Mouse (Mus musculus) forebrain, embryonic 12.5 days (tissue): ENCODE data around the gene Gm26897. TPM values are rescaled to one million over a fixed set of nuclear protein-coding genes. Genes with fewer than 3 reads are reported as not detected.

Experiments
- ATAC-seq: fragments of 200-750 bp; cut with Nextera tagmentation; 2 replicates; pipeline ENCODE4 v1.8.0; 2017; ENCODE audit warnings: moderate TSS enrichment; ENCODE audit not compliant: low FRiP score
- H3K27ac ChIP-seq: fragments of 300-500 bp; sonication (generic); 2 replicates; pipeline ENCODE4 v1.5.1; 2016; ENCODE audit warnings: mild to moderate bottlenecking
- H3K27me3 ChIP-seq: fragments of 300-500 bp; sonication (generic); 2 replicates; pipeline ENCODE4 v1.6.1; 2016; ENCODE audit warnings: mild to moderate bottlenecking
- H3K36me3 ChIP-seq: fragments of 300-500 bp; sonication (generic); replicated peaks from 2 replicates; pipeline ENCODE4 v1.6.1; 2016; ENCODE audit warnings: mild to moderate bottlenecking
- H3K4me1 ChIP-seq: fragments of 300-500 bp; sonication (generic); 2 replicates; pipeline ENCODE4 v1.6.1; 2016
- H3K4me2 ChIP-seq: fragments of 300-500 bp; sonication (generic); 2 replicates; pipeline ENCODE4 v1.6.1; 2016; ENCODE audit warnings: mild to moderate bottlenecking, moderate library complexity
- H3K4me3 ChIP-seq: fragments of 300-500 bp; sonication (generic); replicated peaks from 2 replicates; pipeline ENCODE4 v1.5.1; 2016; ENCODE audit warnings: mild to moderate bottlenecking
- H3K9ac ChIP-seq: fragments of 300-500 bp; sonication (generic); 2 replicates; pipeline ENCODE4 v1.6.1; 2016; ENCODE audit warnings: mild to moderate bottlenecking
- H3K9me3 ChIP-seq: fragments of 300-500 bp; sonication (generic); 2 replicates; pipeline ENCODE4 v1.6.1; 2016
- WGBS: fragments of 180-500 bp; shearing (Covaris S2); methylation state at CpG from one replicate; pipeline ENCODE4 v1.1.7; 2016; 5-methylcytosine and 5-hydroxymethylcytosine counted together
- polyA plus RNA-seq: library from polyadenylated mRNA; unstranded; fragments of >200 nt; fragmentation: Nextera tagmentation; extraction: Ambion mirVana; gene quantifications from 2 replicates; pipeline ENCODE4 v1.2.1, GENCODE M21; 2016

The Gm26897 gene
- polyA plus RNA-seq, result not detected in 2 replicates

DNA sequence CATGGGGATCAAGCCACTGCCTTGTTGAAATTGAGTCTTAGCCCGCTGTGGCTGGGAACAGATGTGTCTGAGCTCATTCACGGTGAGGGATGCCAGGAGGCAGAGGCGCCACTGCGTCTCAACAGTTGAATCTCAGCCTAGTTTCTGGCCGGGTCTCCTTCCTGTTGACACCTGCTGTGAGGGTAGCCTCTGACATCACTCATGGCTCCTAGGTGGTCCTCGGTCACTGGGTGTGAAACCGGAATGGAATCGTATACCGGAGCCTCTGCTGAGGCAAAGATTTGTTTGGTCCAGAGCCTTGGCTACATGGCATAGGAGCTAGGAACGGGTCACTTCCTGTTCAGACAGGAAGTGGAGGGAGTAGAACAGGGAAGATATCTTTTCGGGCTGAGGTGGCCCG lies at the start of gene Gm26897:
Gene Gm26897 (plus strand): TSS at position 74 of the 400 bp plus-strand sequence.
- H3K27me3 ChIP-seq, result peaks cover 15% of the 10 kb centered on the region
- H3K4me3 ChIP-seq, result no peak within 1 kb of the TSS

DNA sequence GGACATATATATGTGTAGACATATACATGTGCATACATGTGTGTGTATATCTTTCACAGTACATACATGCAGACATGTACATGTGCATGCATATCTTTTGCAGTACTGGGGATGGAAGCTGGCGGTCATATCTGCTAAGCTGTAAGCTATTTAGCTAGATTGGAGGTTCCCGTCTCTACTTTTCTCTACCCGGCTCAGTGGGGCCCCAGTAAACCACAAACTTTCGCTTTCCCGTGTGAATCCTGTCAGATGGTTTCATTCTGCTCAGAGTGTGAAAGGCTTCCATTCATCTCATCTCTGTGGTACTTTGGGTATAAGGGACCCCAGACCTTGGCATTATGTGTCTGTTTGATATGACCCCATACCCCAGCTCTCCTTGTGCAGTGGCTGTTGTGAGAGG lies 46.4 kb upstream of the Gm26897 start:
- H3K9me3 ChIP-seq, result no peaks in the 10 kb centered on the region
- WGBS, result 88% methylated on average over 5 of the region's 5 CpGs
- no peak for ATAC-seq
- H3K4me1 ChIP-seq, result peaks cover 20% of the 10 kb centered on the region
- H3K4me2 ChIP-seq, result no peak overlapping the region
- H3K27me3 ChIP-seq, result peaks cover 4% of the 10 kb centered on the region; the same call in 1 of the 2 replicates
- no peak overlapping the region for H3K4me3 ChIP-seq
- H3K36me3 ChIP-seq, result no peaks in the 10 kb centered on the region
- no peak overlapping the region for H3K9ac ChIP-seq
- no peak overlapping the region for H3K27ac ChIP-seq

More for the DNA sequence above, at the start of gene Gm26897:
- no peak within 1 kb of the TSS for H3K27ac ChIP-seq
- WGBS, result 92% methylated on average over 12 of the region's 12 CpGs
- H3K36me3 ChIP-seq, result no peaks in the 10 kb centered on the region
- ATAC-seq, result no peak
- H3K4me2 ChIP-seq, result no peak within 1 kb of the TSS
- H3K9ac ChIP-seq, result no peak within 1 kb of the TSS
- H3K9me3 ChIP-seq, result 0 out of 2 replicates have a peak, but pooled peaks cover 5% of the 10 kb centered on the region
- H3K4me1 ChIP-seq, result peaks cover 15% of the 10 kb centered on the region

DNA sequence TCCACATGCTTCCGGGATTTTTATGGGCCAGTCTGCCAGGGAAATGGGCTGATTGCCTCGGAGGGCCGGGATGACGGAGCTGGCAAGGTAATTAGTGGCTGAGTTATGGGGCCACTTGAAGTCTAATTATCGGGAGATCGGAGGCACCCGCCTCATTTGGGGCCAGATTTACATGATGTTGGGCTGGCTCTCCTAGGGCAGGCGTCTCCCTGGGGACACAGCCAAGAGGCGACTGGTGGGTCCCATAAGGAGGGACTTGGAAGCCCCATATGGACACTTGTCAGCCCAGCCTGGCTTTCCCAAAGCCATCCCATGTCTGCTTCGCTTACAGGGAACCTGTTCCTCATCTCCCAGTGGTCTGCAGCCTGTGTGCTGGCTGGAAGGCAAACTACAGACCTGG lies 45.1 kb upstream of the Gm26897 start:
- Histone ChIP-seq H3K27me3 (peaks cover 4% of the 10 kb centered on the region; the same call in 1 of the 2 replicates), H3K9ac (no peak overlapping the region), H3K4me3 (no peak overlapping the region), H3K27ac (no peak overlapping the region), H3K4me2 (no peak overlapping the region), H3K36me3 (no peaks in the 10 kb centered on the region), H3K9me3 (no peaks in the 10 kb centered on the region), H3K4me1 (peaks cover 29% of the 10 kb centered on the region)
- WGBS, result 55% methylated on average over 10 of the region's 10 CpGs
- ATAC-seq, result no peak

DNA sequence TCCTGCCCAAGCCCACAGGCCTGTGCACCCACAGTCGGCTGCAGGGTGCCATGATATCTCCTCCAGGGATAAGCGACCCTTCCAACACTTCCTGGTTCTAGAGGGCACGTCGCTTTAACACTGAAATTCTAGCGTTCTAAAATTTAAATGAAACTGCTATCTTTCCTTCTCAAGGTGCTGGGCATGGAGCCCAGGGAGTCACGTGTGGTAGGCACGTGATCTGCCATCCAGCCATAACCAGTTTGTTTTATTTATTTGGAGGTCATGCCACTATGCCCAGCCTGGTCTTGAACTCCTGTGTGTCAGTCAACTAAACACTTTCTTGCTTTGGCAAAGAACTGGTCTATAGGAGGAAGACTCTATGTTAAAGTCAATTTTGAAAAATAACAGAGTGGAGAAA lies 35.7 kb upstream of the Gm26897 start:
- Histone ChIP-seq H3K4me3 (no peak overlapping the region), H3K9ac (no peak overlapping the region), H3K27ac (no peak overlapping the region), H3K36me3 (no peaks in the 10 kb centered on the region), H3K4me1 (peaks cover 54% of the 10 kb centered on the region), H3K27me3 (0 out of 2 replicates have a peak, but pooled peaks cover 16% of the 10 kb centered on the region), H3K4me2 (no peak overlapping the region), H3K9me3 (no peaks in the 10 kb centered on the region)
- ATAC-seq, result no peak
- 89% methylated on average over 7 of the region's 7 CpGs for WGBS

DNA sequence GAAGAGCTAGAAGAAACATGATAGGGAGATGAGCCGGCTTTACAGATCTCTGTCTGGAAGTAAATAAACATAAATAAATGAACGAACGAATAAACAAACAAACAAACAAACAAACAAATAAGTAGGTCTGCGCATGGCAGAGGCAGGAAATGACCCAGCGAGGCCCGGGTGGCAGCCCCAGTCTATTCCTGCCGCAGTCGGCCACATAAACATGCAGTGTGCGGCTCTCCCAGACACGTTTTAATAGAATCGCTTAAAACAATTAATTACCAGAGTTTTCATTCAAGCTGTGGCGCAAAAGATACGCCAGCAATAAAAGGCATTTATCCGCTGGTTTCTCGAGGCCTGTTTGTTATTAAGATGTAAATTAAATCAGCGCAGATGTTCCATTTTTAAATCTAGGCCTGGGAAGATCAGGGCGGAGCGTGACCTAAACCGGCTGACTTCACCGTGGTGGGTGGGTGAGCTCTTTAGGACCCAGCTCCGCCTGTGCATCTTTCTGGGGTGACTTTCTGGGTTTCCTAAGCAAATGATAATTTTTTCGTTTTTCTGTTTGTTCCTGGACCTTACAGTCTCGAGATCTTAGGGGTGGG lies 33.9 kb upstream of the Gm26897 start:
- H3K9me3 ChIP-seq, result no peaks in the 10 kb centered on the region
- H3K27ac ChIP-seq, result peak overlapping the region; percentile 54
- H3K9ac ChIP-seq, result no peak overlapping the region
- H3K4me1 ChIP-seq, result peaks cover 51% of the 10 kb centered on the region
- 0 out of 2 replicates have a peak, but pooled peaks cover 23% of the 10 kb centered on the region for H3K27me3 ChIP-seq
- ATAC-seq, result peak; percentile 39; the same call in 1 of the 2 replicates
- H3K4me3 ChIP-seq, result no peak overlapping the region
- H3K4me2 ChIP-seq, result no peak overlapping the region
- no peaks in the 10 kb centered on the region for H3K36me3 ChIP-seq
- WGBS, result 28% methylated on average over 23 of the region's 23 CpGs

DNA sequence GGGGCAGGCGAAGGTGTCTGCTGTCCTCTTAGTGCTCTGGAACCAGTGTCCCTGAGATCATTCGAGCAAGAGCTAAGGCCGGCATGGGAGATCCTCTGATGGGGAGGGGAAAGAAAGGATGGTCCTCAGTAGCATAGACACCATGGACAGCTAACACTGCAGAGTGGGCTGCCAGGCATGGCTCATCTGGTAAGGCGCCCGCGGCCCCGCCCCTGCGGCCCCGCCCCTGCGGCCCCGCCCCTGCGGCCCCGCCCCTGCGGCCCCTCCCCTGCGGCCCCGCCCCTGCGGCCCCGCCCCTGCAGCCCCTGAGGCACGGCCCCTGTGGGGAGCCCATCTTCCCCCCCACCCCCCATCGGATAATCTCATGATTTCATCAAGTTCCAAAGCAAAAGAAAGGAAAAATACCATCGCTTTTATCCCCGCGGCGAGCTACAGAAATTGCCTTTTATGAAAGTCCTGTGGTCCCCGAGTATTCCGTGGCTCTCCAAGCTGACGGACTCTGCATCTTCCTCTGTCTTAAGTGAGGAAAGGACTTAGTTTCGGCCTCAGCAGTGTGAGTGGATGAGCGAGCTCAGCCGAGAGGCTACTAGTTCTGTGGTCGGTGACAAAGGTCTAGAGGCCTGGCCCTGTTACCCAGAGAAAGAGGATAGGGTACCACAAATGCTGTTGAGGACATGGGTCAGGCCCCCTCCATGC lies 31.9 kb upstream of the Gm26897 start:
- Histone ChIP-seq H3K9ac (no peak overlapping the region; the same call in 1 of the 2 replicates), H3K36me3 (no peaks in the 10 kb centered on the region), H3K4me2 (peak overlapping the region; percentile 45), H3K4me3 (peak overlapping the region; percentile 20), H3K4me1 (peaks cover 51% of the 10 kb centered on the region), H3K27ac (peak overlapping the region; percentile 76), H3K27me3 (peaks cover 28% of the 10 kb centered on the region), H3K9me3 (no peaks in the 10 kb centered on the region)
- WGBS, result 7% methylated on average over 18 of the region's 31 CpGs
- peak; percentile 47; the same call in 1 of the 2 replicates for ATAC-seq

DNA sequence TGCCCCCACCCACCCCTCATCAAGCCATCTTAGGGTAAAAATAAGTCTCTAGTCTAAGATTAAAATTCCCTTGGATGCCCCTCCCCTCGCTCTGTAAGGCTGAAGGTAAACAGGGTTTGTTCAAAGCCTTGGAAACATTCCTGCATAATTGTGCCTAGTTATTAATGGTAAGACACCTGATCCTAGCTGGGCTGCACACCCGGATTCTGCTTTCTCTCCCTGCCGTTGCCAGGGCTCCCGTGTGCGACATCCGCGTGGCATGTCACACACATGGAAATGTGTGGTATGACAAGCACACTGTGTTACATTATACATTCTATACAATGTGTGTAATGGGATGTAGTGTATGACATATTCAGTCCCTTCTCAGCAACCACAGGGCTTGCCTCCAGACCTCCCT lies 30.1 kb upstream of the Gm26897 start:
- Histone ChIP-seq H3K4me3 (no peak overlapping the region), H3K27ac (peak overlapping the region; percentile 26; the same call in 1 of the 2 replicates), H3K4me2 (no peak overlapping the region), H3K4me1 (peaks cover 52% of the 10 kb centered on the region), H3K36me3 (no peaks in the 10 kb centered on the region), H3K27me3 (peaks cover 44% of the 10 kb centered on the region), H3K9me3 (no peaks in the 10 kb centered on the region), H3K9ac (no peak overlapping the region)
- peak; percentile 2; the same call in 1 of the 2 replicates for ATAC-seq
- WGBS, result 59% methylated on average over 7 of the region's 7 CpGs

DNA sequence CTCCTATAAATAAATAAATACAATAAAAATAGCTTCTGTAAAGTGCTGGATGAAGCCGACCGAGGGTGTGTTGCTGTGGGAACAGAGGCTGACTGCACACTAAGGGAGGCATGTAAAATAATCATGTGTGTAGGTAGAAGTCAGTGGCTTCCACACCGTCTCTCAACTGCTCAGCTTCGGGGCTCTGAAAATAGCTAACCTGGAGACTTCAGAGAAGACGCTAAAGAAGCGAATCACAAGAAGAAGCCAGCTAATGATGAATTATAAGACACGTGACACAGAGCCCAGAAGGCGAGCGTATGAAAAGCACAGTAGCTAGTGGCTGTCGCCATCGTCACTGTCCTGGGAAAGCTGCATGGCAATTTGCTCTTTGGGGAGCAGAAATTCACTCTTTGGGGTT lies 29.4 kb upstream of the Gm26897 start:
- ATAC-seq, result no peak
- no peaks in the 10 kb centered on the region for H3K9me3 ChIP-seq
- peaks cover 47% of the 10 kb centered on the region for H3K27me3 ChIP-seq
- no peak overlapping the region for H3K4me3 ChIP-seq
- peaks cover 52% of the 10 kb centered on the region for H3K4me1 ChIP-seq
- 0 out of 2 replicates have a peak overlapping the region, but pooled peaks have one; percentile 12 for H3K9ac ChIP-seq
- H3K4me2 ChIP-seq, result no peak overlapping the region
- peak overlapping the region; percentile 26; the same call in 1 of the 2 replicates for H3K27ac ChIP-seq
- 81% methylated on average over 11 of the region's 11 CpGs for WGBS
- no peaks in the 10 kb centered on the region for H3K36me3 ChIP-seq

DNA sequence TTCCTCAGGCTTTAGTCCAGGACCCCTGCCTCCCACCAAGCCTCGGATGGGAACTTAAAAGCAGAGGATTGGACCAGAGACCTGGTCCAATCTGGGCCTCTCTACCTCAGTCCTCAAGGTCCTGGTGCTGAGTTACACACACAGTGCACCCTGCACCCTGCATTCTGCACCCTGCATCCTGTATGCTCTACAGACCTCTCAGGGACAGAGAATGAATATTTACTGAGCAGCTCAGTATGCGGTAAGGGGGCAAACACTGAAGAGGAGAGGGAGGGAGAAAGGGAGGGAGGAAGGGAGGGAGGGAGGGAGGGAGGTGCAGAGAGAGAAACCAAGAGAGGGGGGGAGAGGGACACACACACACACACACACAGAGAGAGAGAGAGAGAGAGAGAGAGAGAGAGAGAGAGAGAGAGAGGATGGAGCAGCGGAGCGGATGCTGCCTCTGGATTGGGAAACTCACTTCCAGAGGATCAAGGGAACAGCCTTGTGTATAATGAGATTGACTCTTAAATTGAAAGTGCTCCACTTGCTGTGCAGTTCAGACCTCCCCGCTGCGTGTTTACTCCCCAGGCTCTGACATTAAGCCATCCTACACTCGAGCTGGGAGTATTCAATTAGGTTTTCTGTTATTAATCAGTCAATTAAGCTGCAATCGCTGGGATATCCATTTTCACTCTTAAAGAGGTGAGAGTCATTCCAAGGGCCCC lies 24.4 kb upstream of the Gm26897 start:
- Histone ChIP-seq H3K27ac (no peak overlapping the region), H3K4me3 (no peak overlapping the region), H3K9ac (no peak overlapping the region), H3K9me3 (peaks cover 13% of the 10 kb centered on the region), H3K27me3 (peaks cover 38% of the 10 kb centered on the region), H3K4me2 (no peak overlapping the region), H3K36me3 (no peaks in the 10 kb centered on the region), H3K4me1 (peaks cover 17% of the 10 kb centered on the region)
- no peak for ATAC-seq
- WGBS, result 16% methylated on average over 8 of the region's 8 CpGs

DNA sequence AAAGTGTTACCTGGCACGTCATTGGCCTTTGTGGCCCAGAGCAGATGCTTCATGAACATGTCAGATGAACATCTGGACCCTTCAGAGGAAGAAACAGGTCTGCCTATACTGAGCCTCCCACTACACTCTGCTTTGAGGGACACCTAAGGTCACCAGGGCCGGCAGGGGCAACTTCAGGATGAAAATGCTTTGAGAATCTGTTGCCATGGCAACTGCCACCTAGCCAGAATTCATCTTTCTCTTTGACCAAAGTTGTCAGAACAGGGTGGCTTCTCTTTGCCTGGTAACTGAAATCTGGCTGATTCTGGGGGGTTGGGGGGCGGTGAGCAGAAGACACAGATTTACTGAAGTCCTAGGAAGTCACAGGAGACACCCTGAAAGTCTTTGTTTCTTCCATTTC lies 14.7 kb upstream of the Gm26897 start:
- ATAC-seq, result no peak
- H3K4me2 ChIP-seq, result no peak overlapping the region
- H3K27me3 ChIP-seq, result peaks cover 21% of the 10 kb centered on the region; the same call in 1 of the 2 replicates
- H3K9ac ChIP-seq, result no peak overlapping the region
- H3K4me3 ChIP-seq, result no peak overlapping the region
- H3K4me1 ChIP-seq, result peaks cover 25% of the 10 kb centered on the region
- WGBS, result 66% methylated on average over 3 of the region's 3 CpGs
- no peaks in the 10 kb centered on the region for H3K9me3 ChIP-seq
- H3K36me3 ChIP-seq, result no peaks in the 10 kb centered on the region
- H3K27ac ChIP-seq, result no peak overlapping the region

DNA sequence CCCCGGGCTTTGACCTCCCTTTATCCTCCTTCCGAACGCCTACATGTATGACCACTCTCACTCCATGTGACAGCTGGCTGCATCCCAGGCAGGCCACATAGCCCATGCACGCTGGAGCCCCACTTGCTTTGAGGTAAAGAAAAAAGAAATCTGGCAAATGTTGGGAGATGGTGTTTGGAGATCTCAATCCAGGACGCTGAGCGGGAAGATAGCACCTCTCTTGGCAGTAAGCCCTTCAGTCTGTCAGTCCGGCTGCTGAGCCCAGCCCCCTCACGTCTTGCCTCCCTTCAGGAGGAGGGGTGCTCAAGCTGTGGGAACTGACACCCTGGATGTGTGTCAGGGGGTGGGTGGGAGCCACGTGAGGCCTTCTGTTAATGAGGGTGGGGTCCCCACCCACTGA lies 13.0 kb upstream of the Gm26897 start:
- Histone ChIP-seq H3K36me3 (no peaks in the 10 kb centered on the region), H3K27me3 (peaks cover 16% of the 10 kb centered on the region; the same call in 1 of the 2 replicates), H3K4me2 (no peak overlapping the region), H3K9ac (no peak overlapping the region), H3K27ac (no peak overlapping the region), H3K4me3 (no peak overlapping the region), H3K9me3 (no peaks in the 10 kb centered on the region), H3K4me1 (peaks cover 42% of the 10 kb centered on the region)
- ATAC-seq, result no peak
- WGBS, result 76% methylated on average over 9 of the region's 9 CpGs

DNA sequence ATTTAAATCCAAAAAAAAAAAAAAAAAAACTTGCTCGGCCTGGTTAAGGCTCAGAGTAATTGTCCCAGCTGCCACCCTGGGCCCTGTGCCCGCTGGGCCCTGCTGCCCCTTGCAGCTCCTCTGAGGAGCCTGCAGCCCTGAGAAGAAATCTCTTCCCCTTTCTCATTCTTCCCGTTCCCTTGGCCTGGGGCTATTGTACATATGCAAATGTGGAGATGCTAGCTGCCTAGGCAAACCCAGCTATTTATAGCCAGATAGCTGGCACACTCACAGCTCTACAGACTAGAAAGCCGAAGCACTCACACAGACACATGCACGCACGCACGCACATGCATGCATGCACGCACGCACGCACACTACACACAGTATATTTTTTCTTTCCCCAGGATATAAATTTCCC lies 9.0 kb upstream of the Gm26897 start:
- ATAC-seq, result peak; percentile 92
- Histone ChIP-seq H3K27ac (peak overlapping the region; percentile 92), H3K4me3 (no peak overlapping the region), H3K9me3 (peaks cover 3% of the 10 kb centered on the region; the same call in 1 of the 2 replicates), H3K27me3 (peaks cover 11% of the 10 kb centered on the region; the same call in 1 of the 2 replicates), H3K4me1 (peaks cover 41% of the 10 kb centered on the region), H3K36me3 (no peaks in the 10 kb centered on the region), H3K4me2 (peak overlapping the region; percentile 32), H3K9ac (no peak overlapping the region)
- 28% methylated on average over 10 of the region's 10 CpGs for WGBS
